Mouse (Mus musculus): ENCODE measurements around the gene Casp2. TPM values are rescaled to one million over a fixed set of nuclear protein-coding genes. Genes with fewer than 3 reads are reported as not detected.

Gene Casp2
- polyA plus RNA-seq, 1 experiment from 2014 or later: 39.9 TPM

- H3K9me3 ChIP-seq (ENCODE audit: control insufficient read depth, low read length): no peaks in the 10 kb centered on the region
- peak; percentile 50 for ATAC-seq
- no peak overlapping the region for H3K27ac ChIP-seq (ENCODE audit: low read length)
- no peaks in the 10 kb centered on the region for H3K36me3 ChIP-seq (ENCODE audit: control insufficient read depth, insufficient read depth, low read length)
- no peaks in the 10 kb centered on the region for H3K4me1 ChIP-seq (ENCODE audit: control insufficient read depth, insufficient read depth, low read length)
- WGBS: 50% methylated on average over 8 of the region's 8 CpGs
- H3K9ac ChIP-seq (ENCODE audit: low read depth, low read length): no peak overlapping the region
- H3K4me2 ChIP-seq (ENCODE audit: low read depth, low read length): no peak overlapping the region
- H3K4me3 ChIP-seq (ENCODE audit: low read length): no peak overlapping the region
- no peaks in the 10 kb centered on the region for H3K27me3 ChIP-seq (replicated peaks; ENCODE audit: control insufficient read depth, insufficient read depth, low read length)
Measured at GRCm38 (mm10) chr6:42309816-42310378, 45.1 kb downstream of the Casp2 start.

- WGBS: 87% methylated on average over 2 of the region's 2 CpGs
- Histone ChIP-seq H3K27ac (ENCODE audit: low read length) (no peak overlapping the region), H3K4me3 (ENCODE audit: low read length) (no peak overlapping the region), H3K4me2 (ENCODE audit: low read depth, low read length) (no peak overlapping the region), H3K4me1 (ENCODE audit: control insufficient read depth, insufficient read depth, low read length) (no peaks in the 10 kb centered on the region), H3K9ac (ENCODE audit: low read depth, low read length) (no peak overlapping the region), H3K36me3 (ENCODE audit: control insufficient read depth, insufficient read depth, low read length) (no peaks in the 10 kb centered on the region), H3K27me3 (replicated peaks; ENCODE audit: control insufficient read depth, insufficient read depth, low read length) (no peaks in the 10 kb centered on the region), H3K9me3 (ENCODE audit: control insufficient read depth, low read length) (no peaks in the 10 kb centered on the region)
- peak; percentile 61 for ATAC-seq
Measured at GRCm38 (mm10) chr6:42310427-42311053, 45.8 kb downstream of the Casp2 start.

DNA sequence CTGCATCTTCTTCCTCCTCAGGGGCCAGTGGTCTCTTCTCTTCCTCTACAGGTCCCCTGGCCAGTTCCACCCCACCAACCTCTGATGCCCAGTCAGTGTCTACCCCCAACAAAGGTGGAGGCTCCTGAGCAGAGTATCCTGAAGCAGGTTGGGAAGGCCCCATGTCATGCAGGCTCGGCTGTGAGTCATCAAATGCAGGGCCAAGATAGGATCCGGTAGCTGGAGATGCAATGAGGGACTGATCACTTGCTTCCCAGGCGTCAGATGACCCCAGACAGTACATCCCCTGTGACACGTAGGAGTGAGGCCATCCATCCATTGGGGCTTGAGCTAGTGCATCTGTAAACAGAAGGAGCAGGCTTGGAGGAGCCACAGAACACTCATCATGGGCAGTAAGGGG, 53.5 kb downstream of the Casp2 start:
- no peaks in the 10 kb centered on the region; the same call in 1 of the 2 replicates for H3K4me1 ChIP-seq (ENCODE audit: control insufficient read depth, insufficient read depth, low read length)
- no peaks in the 10 kb centered on the region for H3K9me3 ChIP-seq (ENCODE audit: control insufficient read depth, low read length)
- H3K4me3 ChIP-seq (ENCODE audit: low read length): no peak overlapping the region
- 65% methylated on average over 4 of the region's 4 CpGs for WGBS
- no peak overlapping the region for H3K27ac ChIP-seq (ENCODE audit: low read length)
- no peak overlapping the region for H3K9ac ChIP-seq (ENCODE audit: low read depth, low read length)
- no peak overlapping the region for H3K4me2 ChIP-seq (ENCODE audit: low read depth, low read length)
- ATAC-seq: no peak
- peaks cover 1% of the 10 kb centered on the region for H3K27me3 ChIP-seq (replicated peaks; ENCODE audit: control insufficient read depth, insufficient read depth, low read length)
- no peaks in the 10 kb centered on the region for H3K36me3 ChIP-seq (ENCODE audit: control insufficient read depth, insufficient read depth, low read length)

- WGBS: 1% methylated on average over 28 of the region's 28 CpGs
- peaks cover 19% of the 10 kb centered on the region for H3K27me3 ChIP-seq (replicated peaks; ENCODE audit: control insufficient read depth, insufficient read depth, low read length)
- no peaks in the 10 kb centered on the region for H3K36me3 ChIP-seq (ENCODE audit: control insufficient read depth, insufficient read depth, low read length)
- H3K4me1 ChIP-seq (ENCODE audit: control insufficient read depth, insufficient read depth, low read length): peaks cover 16% of the 10 kb centered on the region
- peak; percentile 67 for ATAC-seq
- peak overlapping the region; percentile 61 for H3K4me3 ChIP-seq (ENCODE audit: low read length)
- H3K9me3 ChIP-seq (ENCODE audit: control insufficient read depth, low read length): no peaks in the 10 kb centered on the region
- H3K27ac ChIP-seq (ENCODE audit: low read length): no peak overlapping the region
- H3K4me2 ChIP-seq (ENCODE audit: low read depth, low read length): peak overlapping the region; percentile 96
- H3K9ac ChIP-seq (ENCODE audit: low read depth, low read length): peak overlapping the region; percentile 22; the same call in 1 of the 2 replicates
Measured at GRCm38 (mm10) chr6:42323371-42324066, 58.7 kb downstream of the Casp2 start.

GRCm38 (mm10) chr6:42324067-42324481, 59.3 kb downstream of the Casp2 start:
- H3K4me3 ChIP-seq (ENCODE audit: low read length): peak overlapping the region; percentile 61
- peak; percentile 60 for ATAC-seq
- H3K27ac ChIP-seq (ENCODE audit: low read length): no peak overlapping the region
- no peaks in the 10 kb centered on the region for H3K36me3 ChIP-seq (ENCODE audit: control insufficient read depth, insufficient read depth, low read length)
- peak overlapping the region; percentile 61 for H3K9ac ChIP-seq (ENCODE audit: low read depth, low read length)
- H3K4me1 ChIP-seq (ENCODE audit: control insufficient read depth, insufficient read depth, low read length): peaks cover 16% of the 10 kb centered on the region
- H3K27me3 ChIP-seq (replicated peaks; ENCODE audit: control insufficient read depth, insufficient read depth, low read length): peaks cover 19% of the 10 kb centered on the region
- no peaks in the 10 kb centered on the region for H3K9me3 ChIP-seq (ENCODE audit: control insufficient read depth, low read length)
- under 1% methylated on average over 22 of the region's 32 CpGs for WGBS
- H3K4me2 ChIP-seq (ENCODE audit: low read depth, low read length): peak overlapping the region; percentile 96

- Histone ChIP-seq H3K4me3 (ENCODE audit: low read length) (peak within 1 kb of the TSS; percentile 61), H3K9ac (ENCODE audit: low read depth, low read length) (peak within 1 kb of the TSS; percentile 61), H3K4me1 (ENCODE audit: control insufficient read depth, insufficient read depth, low read length) (peaks cover 16% of the 10 kb centered on the region), H3K27me3 (replicated peaks; ENCODE audit: control insufficient read depth, insufficient read depth, low read length) (peaks cover 19% of the 10 kb centered on the region), H3K4me2 (ENCODE audit: low read depth, low read length) (peak within 1 kb of the TSS; percentile 96), H3K27ac (ENCODE audit: low read length) (no peak within 1 kb of the TSS), H3K36me3 (ENCODE audit: control insufficient read depth, insufficient read depth, low read length) (no peaks in the 10 kb centered on the region), H3K9me3 (ENCODE audit: control insufficient read depth, low read length) (no peaks in the 10 kb centered on the region)
- WGBS: under 1% methylated on average over 49 of the region's 68 CpGs
- ATAC-seq: peak; percentile 55
Measured at GRCm38 (mm10) chr6:42324482-42325267, 59.9 kb downstream of the Casp2 start, which contains the start of gene Fam131b. Gene Fam131b, minus strand, starts transcription at chr6:42324643.

DNA sequence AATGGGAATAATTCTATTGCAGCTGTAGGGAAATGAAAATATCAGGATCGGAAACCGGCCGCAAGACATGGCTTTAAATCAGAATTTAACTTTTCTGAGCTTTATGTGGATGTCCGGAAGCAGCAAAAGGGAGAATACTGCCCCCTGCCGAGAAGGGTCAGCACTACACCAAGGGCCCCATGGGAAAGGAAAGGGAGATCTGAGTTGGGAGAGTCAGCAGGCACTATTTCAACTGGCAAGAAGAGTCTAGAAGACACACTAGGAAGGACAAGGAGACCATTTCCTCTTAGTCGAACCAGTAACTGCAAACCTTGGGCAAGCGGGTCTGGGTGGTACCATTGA, 60.5 kb downstream of the Casp2 start:
- H3K9ac ChIP-seq (ENCODE audit: low read depth, low read length): no peak overlapping the region; the same call in 1 of the 2 replicates
- WGBS: 6% methylated on average over 7 of the region's 7 CpGs
- no peak for ATAC-seq

DNA sequence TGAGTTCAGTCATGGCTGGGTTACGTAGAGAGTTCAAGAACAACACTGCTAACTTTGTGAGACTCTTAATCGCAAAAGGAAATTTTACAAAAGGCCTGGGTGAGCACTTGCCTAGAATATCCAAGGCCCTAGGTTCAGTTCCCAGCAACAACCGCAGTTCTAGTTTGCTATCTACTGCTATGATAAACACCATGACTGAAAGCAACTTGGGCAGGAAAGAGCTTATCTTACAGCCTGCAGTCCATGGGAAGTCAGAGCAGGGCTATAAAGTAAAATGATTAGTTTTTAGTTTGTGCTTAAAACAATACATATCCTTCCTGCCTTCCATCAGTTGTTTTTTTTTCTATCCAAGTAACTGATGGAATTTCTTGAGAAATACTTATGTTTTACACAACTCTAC, 61.7 kb downstream of the Casp2 start:
- H3K9me3 ChIP-seq (ENCODE audit: control insufficient read depth, low read length): no peaks in the 10 kb centered on the region
- H3K36me3 ChIP-seq (ENCODE audit: control insufficient read depth, insufficient read depth, low read length): no peaks in the 10 kb centered on the region
- no peak for ATAC-seq
- WGBS: 90% methylated on average over 3 of the region's 3 CpGs
- H3K9ac ChIP-seq (ENCODE audit: low read depth, low read length): no peak overlapping the region
- no peak overlapping the region for H3K4me3 ChIP-seq (ENCODE audit: low read length)
- no peak overlapping the region for H3K27ac ChIP-seq (ENCODE audit: low read length)
- H3K4me2 ChIP-seq (ENCODE audit: low read depth, low read length): no peak overlapping the region
- H3K27me3 ChIP-seq (replicated peaks; ENCODE audit: control insufficient read depth, insufficient read depth, low read length): peaks cover 19% of the 10 kb centered on the region
- peaks cover 16% of the 10 kb centered on the region for H3K4me1 ChIP-seq (ENCODE audit: control insufficient read depth, insufficient read depth, low read length)

More for the DNA sequence above, 60.5 kb downstream of the Casp2 start:
- H3K36me3 ChIP-seq (ENCODE audit: control insufficient read depth, insufficient read depth, low read length): no peaks in the 10 kb centered on the region
- H3K4me1 ChIP-seq (ENCODE audit: control insufficient read depth, insufficient read depth, low read length): peaks cover 16% of the 10 kb centered on the region
- H3K9me3 ChIP-seq (ENCODE audit: control insufficient read depth, low read length): no peaks in the 10 kb centered on the region
- H3K4me3 ChIP-seq (ENCODE audit: low read length): peak overlapping the region; percentile 61
- peak overlapping the region; percentile 96 for H3K4me2 ChIP-seq (ENCODE audit: low read depth, low read length)
- no peak overlapping the region for H3K27ac ChIP-seq (ENCODE audit: low read length)
- H3K27me3 ChIP-seq (replicated peaks; ENCODE audit: control insufficient read depth, insufficient read depth, low read length): peaks cover 19% of the 10 kb centered on the region

DNA sequence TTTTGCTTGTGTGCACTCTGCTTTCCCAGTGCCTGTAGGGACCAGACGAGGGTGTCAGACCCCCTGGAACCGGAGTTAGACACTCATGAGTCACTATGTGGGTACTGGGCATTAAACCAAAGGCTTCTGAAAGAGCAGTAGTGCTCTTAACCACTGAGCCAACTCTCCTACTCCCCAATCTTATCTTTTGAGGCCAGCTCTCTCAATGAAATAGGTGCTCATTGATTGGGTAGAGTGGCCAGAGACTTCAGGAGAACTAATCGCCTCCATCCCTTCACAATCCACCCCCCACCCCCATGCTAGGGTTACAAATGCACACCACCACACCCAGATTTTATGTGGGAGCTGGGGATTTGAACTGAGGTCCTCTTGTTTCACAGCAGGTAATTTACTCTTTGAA, 64.0 kb downstream of the Casp2 start:
- Histone ChIP-seq H3K36me3 (ENCODE audit: control insufficient read depth, insufficient read depth, low read length) (no peaks in the 10 kb centered on the region), H3K27me3 (replicated peaks; ENCODE audit: control insufficient read depth, insufficient read depth, low read length) (peaks cover 13% of the 10 kb centered on the region), H3K9me3 (ENCODE audit: control insufficient read depth, low read length) (no peaks in the 10 kb centered on the region), H3K4me2 (ENCODE audit: low read depth, low read length) (no peak overlapping the region), H3K9ac (ENCODE audit: low read depth, low read length) (no peak overlapping the region), H3K27ac (ENCODE audit: low read length) (no peak overlapping the region), H3K4me3 (ENCODE audit: low read length) (no peak overlapping the region), H3K4me1 (ENCODE audit: control insufficient read depth, insufficient read depth, low read length) (peaks cover 12% of the 10 kb centered on the region)
- 79% methylated on average over 3 of the region's 3 CpGs for WGBS
- ATAC-seq: no peak

All from intestine, embryonic 16.5 days (tissue).